Mouse (Mus musculus) forebrain, embryonic 15.5 days (tissue): ENCODE data around the gene Eif4h. TPM values are rescaled to one million over a fixed set of nuclear protein-coding genes. Genes with fewer than 3 reads are reported as not detected.

Experiments used
- ATAC-seq: fragments of 200-750 bp; cut with Nextera tagmentation; replicated peaks from 2 replicates; pipeline ENCODE4 v1.8.0; 2017; ENCODE audit warnings: mild to moderate bottlenecking, moderate TSS enrichment, moderate library complexity
- H3K27ac ChIP-seq: fragments of 300-500 bp; sonication (generic); replicated peaks from 2 replicates; pipeline ENCODE4 v1.5.1; 2015; ENCODE audit warnings: mild to moderate bottlenecking, inconsistent platforms
- H3K27me3 ChIP-seq: fragments of 300-500 bp; sonication (generic); 2 replicates; pipeline ENCODE4 v1.6.1; 2015; ENCODE audit warnings: inconsistent platforms
- H3K36me3 ChIP-seq: fragments of 300-500 bp; sonication (generic); 2 replicates; pipeline ENCODE4 v1.6.1; 2015; ENCODE audit warnings: mild to moderate bottlenecking, inconsistent platforms
- H3K4me1 ChIP-seq: fragments of 300-500 bp; sonication (generic); 2 replicates; pipeline ENCODE4 v1.6.1; 2015; ENCODE audit warnings: inconsistent platforms
- H3K4me2 ChIP-seq: fragments of 300-500 bp; sonication (generic); replicated peaks from 2 replicates; pipeline ENCODE4 v1.6.1; 2015; ENCODE audit warnings: mild to moderate bottlenecking, inconsistent platforms
- H3K4me3 ChIP-seq: fragments of 300-500 bp; sonication (generic); 2 replicates; pipeline ENCODE4 v1.5.1; 2015; ENCODE audit warnings: mild to moderate bottlenecking, inconsistent platforms
- H3K9ac ChIP-seq: fragments of 300-500 bp; sonication (generic); replicated peaks from 2 replicates; pipeline ENCODE4 v1.6.1; 2015; ENCODE audit warnings: mild to moderate bottlenecking, inconsistent platforms
- H3K9me3 ChIP-seq: fragments of 300-500 bp; sonication (generic); 2 replicates; pipeline ENCODE4 v1.6.1; 2016; ENCODE audit warnings: inconsistent platforms
- WGBS: fragments of 180-500 bp; shearing (Covaris S2); methylation state at CpG from one replicate; pipeline ENCODE4 v1.1.7; 2015; ENCODE audit warnings: mixed read lengths; 5-methylcytosine and 5-hydroxymethylcytosine counted together
- polyA plus RNA-seq: library from polyadenylated mRNA; unstranded; fragments of >200 nt; fragmentation: Nextera tagmentation; extraction: Ambion mirVana; gene quantifications from 2 replicates; pipeline ENCODE4 v1.2.1, GENCODE M21; 2015

The Eif4h gene
- 405 and 408 TPM in 2 replicates for polyA plus RNA-seq

DNA sequence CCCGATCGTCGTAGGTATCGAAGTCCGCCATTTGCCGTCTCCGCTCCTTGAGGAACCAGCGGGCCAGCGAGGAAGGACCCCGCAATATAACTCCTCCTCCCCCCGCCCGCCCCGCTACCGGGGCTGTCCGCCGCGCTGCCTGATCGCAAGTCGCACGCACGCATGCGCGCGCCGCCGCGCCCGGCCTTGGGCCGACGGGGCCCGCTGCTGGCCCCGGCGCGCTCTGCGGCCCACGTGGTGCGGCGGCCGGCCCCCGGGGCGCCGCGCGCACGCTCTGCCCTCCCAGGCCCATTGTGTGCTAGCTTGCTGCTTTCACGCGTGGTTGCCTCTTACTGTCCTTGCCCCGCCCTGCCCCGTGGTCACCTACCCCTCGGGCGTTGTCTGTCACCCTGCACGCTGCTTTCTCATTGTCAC, at the start of gene Eif4h:
Gene Eif4h (minus strand): TSS at position 222 of the 414 bp plus-strand sequence.
- Histone ChIP-seq H3K9me3 (no peaks in the 10 kb centered on the region), H3K4me1 (peaks cover 28% of the 10 kb centered on the region), H3K36me3 (peaks cover 19% of the 10 kb centered on the region), H3K4me3 (peak within 1 kb of the TSS; percentile 100), H3K27me3 (no peaks in the 10 kb centered on the region), H3K4me2 (peak within 1 kb of the TSS; percentile 83), H3K9ac (peak within 1 kb of the TSS; percentile 99), H3K27ac (peak within 1 kb of the TSS; percentile 97)
- peak; percentile 93 for ATAC-seq
- under 1% methylated on average over 51 of the region's 52 CpGs for WGBS

DNA sequence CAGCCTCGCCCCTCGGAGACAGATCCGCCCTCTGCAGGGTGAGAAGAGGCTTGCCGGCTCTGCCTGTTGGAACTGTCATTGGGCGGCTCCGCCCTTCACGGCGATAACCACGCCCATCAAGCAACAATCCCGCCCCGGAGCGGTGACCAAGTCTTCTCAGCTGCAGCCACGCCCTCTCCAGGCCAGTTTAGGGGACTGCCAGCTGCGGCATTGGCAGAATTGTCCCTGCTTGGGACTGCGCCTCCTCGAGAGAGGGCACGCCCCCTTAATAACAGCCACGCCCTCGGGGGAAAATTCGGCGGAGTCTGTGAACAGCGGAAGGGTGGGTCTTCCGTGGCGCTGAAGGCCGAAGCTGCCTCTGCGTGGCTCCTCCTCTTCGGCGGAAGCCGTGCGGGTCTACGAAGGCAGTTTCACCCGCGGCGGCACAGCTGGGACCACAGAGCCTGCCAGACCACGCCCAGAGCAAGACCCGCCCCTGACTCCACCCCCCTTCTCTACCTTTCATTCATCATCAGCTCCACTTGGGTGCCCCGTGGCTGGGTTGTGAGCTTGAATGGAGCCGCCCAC, 49.5 kb upstream of the Eif4h start:
- H3K4me1 ChIP-seq, result peaks cover 23% of the 10 kb centered on the region
- WGBS, result 0% methylated on average over 38 of the region's 38 CpGs
- H3K9me3 ChIP-seq, result no peaks in the 10 kb centered on the region
- H3K27me3 ChIP-seq, result no peaks in the 10 kb centered on the region
- H3K9ac ChIP-seq, result peak overlapping the region; percentile 49
- peak; percentile 97 for ATAC-seq
- H3K4me3 ChIP-seq, result peak overlapping the region; percentile 88
- peaks cover 19% of the 10 kb centered on the region for H3K36me3 ChIP-seq
- peak overlapping the region; percentile 72 for H3K4me2 ChIP-seq
- H3K27ac ChIP-seq, result peak overlapping the region; percentile 94

DNA sequence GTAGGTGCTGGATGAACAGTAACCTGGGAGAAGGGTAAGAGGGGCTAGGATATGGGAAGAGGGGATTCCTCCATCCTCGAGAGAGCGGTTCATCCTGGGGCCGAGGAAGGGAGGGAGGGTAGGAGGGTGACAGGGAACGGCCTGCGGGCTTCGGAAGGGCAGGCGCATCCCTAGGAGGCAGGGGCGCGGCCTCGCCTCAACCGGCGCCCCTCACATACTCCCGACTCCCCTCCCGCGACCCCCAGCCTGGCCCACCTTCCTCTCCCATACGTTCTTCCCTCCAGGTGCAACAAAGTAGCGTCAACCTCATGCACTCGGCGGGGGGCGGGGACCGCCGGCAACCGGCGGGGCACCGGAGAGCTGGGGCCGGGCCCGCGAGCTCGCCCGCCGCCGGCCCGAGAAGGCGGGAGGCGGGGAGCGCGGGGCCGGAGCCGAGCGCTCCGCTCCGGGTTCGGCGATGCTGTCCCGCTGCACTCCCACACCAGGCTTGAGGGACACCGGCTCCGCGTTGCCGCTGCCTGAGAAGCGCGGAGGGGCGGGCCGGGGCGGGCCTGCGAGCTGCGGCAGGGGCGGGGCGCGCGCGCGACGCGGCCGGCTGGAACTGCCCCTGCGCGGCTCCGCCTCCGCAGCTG, 48.9 kb upstream of the Eif4h start, which contains the start of gene Limk1:
Gene Limk1 (minus strand): TSS at position 513 of the 632 bp plus-strand sequence.
- WGBS, result under 1% methylated on average over 53 of the region's 69 CpGs
- ATAC-seq, result peak; percentile 39
- peak within 1 kb of the TSS; percentile 85 for H3K9ac ChIP-seq
- no peaks in the 10 kb centered on the region for H3K27me3 ChIP-seq
- H3K9me3 ChIP-seq, result no peaks in the 10 kb centered on the region
- H3K4me1 ChIP-seq, result peaks cover 23% of the 10 kb centered on the region
- H3K27ac ChIP-seq, result peak within 1 kb of the TSS; percentile 94
- H3K4me2 ChIP-seq, result peak within 1 kb of the TSS; percentile 72
- peak within 1 kb of the TSS; percentile 88 for H3K4me3 ChIP-seq
- H3K36me3 ChIP-seq, result peaks cover 23% of the 10 kb centered on the region

DNA sequence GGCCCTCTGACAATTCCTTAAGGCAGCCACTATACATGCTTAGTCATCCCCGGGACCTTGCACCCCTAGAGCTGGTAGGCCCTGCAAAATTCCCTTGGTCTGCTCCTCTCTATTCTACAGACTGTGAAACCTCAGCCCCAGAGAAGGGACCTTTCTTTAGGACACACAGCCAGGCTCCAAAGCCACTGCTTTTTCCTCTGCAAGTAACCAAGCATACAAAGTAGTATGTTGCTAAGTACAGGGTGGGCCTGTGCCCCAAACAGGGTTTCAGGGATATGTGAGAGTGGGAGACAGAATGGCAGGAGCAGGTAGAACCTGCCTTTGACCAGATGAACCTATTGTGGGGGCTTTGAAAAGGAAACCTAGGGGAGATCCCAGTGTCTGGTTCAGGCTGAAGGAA, 47.9 kb upstream of the Eif4h start:
- WGBS, result 77% methylated on average over 1 of the region's 1 CpGs
- Histone ChIP-seq H3K27me3 (no peaks in the 10 kb centered on the region), H3K36me3 (peaks cover 30% of the 10 kb centered on the region), H3K9ac (peak overlapping the region; percentile 85; the same call in 1 of the 2 replicates), H3K4me2 (peak overlapping the region; percentile 72), H3K9me3 (no peaks in the 10 kb centered on the region), H3K4me1 (peaks cover 23% of the 10 kb centered on the region), H3K27ac (no peak overlapping the region), H3K4me3 (peak overlapping the region; percentile 88)
- ATAC-seq, result no peak

DNA sequence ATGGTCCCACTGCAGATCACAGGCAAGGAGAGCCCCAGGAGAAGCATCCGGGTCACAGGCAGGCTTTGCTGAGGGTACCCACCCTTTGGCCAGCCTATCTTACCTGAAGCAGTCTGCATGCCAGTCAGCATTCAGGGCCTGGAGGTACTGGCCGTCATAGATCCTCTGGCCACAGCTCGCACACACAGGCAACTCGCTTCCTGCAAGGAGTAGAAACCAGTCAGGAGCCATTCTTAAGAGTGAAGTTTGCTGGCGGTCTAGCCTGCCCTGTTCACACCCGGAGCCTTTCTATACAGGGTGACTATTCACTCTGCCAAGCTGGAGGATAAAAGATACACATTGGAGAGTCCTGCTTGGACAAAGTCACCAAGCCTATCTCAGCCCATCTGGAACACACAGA, 47.3 kb upstream of the Eif4h start:
- H3K27ac ChIP-seq, result no peak overlapping the region
- peaks cover 23% of the 10 kb centered on the region for H3K4me1 ChIP-seq
- WGBS, result 86% methylated on average over 6 of the region's 6 CpGs
- no peaks in the 10 kb centered on the region for H3K9me3 ChIP-seq
- no peak for ATAC-seq
- H3K4me2 ChIP-seq, result no peak overlapping the region
- H3K9ac ChIP-seq, result no peak overlapping the region
- H3K36me3 ChIP-seq, result peaks cover 30% of the 10 kb centered on the region
- no peaks in the 10 kb centered on the region for H3K27me3 ChIP-seq
- no peak overlapping the region for H3K4me3 ChIP-seq

DNA sequence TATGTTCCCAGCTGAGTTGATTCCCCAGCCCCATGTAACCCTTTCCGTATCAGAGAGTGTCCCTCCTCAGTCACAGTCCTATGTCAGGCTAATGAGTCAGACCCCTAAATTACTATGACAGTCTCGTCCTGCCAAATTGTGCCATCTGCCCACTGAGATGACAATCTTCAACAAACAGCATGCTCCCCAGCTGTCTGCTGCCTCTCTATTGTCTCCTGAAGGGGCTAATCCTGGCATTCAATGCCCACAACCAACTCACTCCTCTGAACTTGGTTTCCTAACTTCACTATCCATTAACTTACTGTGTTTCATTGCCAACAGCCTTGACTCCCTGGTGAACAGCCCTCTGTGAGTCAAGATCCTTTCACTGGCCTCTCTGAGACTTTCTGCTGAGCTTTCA, 45.1 kb upstream of the Eif4h start:
- Histone ChIP-seq H3K27me3 (no peaks in the 10 kb centered on the region), H3K4me2 (no peak overlapping the region), H3K27ac (no peak overlapping the region), H3K4me1 (peaks cover 18% of the 10 kb centered on the region), H3K4me3 (no peak overlapping the region), H3K9ac (no peak overlapping the region), H3K9me3 (no peaks in the 10 kb centered on the region), H3K36me3 (peaks cover 30% of the 10 kb centered on the region)
- 72% methylated on average over 2 of the region's 2 CpGs for WGBS
- no peak for ATAC-seq

DNA sequence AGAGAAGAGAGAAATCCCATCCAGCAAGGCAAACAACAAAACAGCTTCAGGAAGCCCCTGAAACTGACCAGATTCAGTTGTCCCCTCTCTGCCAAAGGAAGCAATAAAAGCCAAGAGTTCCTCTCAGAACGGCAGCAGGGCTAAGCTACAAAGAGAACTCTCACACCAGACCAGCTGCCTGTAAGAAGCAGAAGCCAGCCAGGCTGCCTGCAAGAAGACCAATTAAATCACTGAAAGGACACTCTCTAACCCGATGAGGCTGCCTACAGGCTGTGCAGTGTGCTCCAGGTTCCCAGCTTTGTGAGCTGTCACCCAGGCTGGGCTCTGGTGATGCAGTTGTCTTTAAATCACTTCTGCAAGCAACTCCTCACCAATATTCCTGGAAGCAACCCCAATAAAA, 44.5 kb upstream of the Eif4h start:
- ATAC-seq, result no peak
- H3K27me3 ChIP-seq, result no peaks in the 10 kb centered on the region
- no peak overlapping the region for H3K4me2 ChIP-seq
- H3K9ac ChIP-seq, result no peak overlapping the region
- H3K9me3 ChIP-seq, result no peaks in the 10 kb centered on the region
- no peak overlapping the region for H3K27ac ChIP-seq
- 62% methylated on average over 2 of the region's 2 CpGs for WGBS
- H3K36me3 ChIP-seq, result peaks cover 33% of the 10 kb centered on the region
- no peak overlapping the region for H3K4me3 ChIP-seq
- peaks cover 15% of the 10 kb centered on the region for H3K4me1 ChIP-seq

DNA sequence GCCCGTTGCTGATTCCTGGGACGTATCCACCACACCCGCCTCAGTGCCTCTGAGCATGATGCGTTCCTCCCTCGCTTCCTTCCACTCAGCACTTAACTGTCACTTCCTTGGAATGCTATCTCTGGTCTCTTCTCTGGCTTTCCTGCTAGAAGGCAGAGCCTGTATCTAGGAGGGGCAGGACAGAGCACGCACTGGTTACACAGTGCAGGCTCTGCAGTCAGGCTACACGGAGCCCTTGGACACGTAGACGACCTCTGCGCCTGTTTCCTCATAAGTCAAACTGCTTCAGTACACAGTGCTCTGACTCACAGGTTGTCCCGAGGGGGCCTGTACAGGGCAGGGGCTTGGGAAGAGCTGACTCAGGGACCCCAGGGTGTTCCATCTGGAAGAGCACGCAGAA, 40.9 kb upstream of the Eif4h start:
- no peaks in the 10 kb centered on the region for H3K27me3 ChIP-seq
- no peak overlapping the region for H3K9ac ChIP-seq
- peaks cover 16% of the 10 kb centered on the region for H3K4me1 ChIP-seq
- no peak overlapping the region for H3K4me3 ChIP-seq
- ATAC-seq, result no peak
- H3K4me2 ChIP-seq, result no peak overlapping the region
- H3K9me3 ChIP-seq, result no peaks in the 10 kb centered on the region
- 89% methylated on average over 12 of the region's 12 CpGs for WGBS
- peaks cover 27% of the 10 kb centered on the region for H3K36me3 ChIP-seq
- H3K27ac ChIP-seq, result no peak overlapping the region

DNA sequence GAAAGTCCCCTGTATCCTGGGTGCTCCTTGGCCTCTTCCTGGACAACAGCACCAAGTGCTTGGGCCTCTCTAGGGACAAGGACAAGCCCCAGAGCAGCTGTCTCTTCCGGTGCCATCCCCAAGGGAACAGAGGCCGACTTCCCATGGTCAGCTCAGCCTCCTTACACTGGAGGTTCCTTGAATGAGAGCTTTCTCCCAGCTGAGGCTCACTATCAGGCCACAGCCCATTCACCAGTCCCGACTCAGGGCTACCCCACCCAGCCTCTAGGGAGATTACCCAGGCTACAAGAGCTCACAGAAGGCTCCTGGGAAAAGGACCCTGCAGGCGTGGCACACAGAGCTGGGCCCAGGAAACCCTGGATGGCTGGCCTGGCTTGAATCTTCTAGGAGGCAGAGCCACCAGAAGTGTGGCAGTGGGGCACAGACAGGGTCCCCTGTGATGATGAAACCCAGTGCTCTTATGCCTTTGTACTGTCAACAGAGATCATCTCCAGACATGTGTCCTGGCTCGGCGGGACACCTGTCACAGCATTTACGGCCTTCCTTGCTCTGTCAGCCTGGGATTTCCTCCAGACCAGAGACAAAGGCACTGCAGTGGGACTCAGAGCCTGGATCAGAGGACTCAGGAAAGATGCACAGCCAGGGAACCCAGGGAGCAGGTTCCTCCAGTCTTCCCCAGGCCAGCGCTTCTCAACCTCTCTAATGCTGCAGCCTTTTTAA, 39.7 kb upstream of the Eif4h start:
- H3K9me3 ChIP-seq, result no peaks in the 10 kb centered on the region
- H3K9ac ChIP-seq, result no peak overlapping the region
- no peak overlapping the region for H3K4me2 ChIP-seq
- no peak for ATAC-seq
- no peaks in the 10 kb centered on the region for H3K27me3 ChIP-seq
- WGBS, result 72% methylated on average over 8 of the region's 8 CpGs
- H3K36me3 ChIP-seq, result peaks cover 16% of the 10 kb centered on the region
- no peak overlapping the region for H3K27ac ChIP-seq
- H3K4me3 ChIP-seq, result no peak overlapping the region
- H3K4me1 ChIP-seq, result peaks cover 16% of the 10 kb centered on the region

DNA sequence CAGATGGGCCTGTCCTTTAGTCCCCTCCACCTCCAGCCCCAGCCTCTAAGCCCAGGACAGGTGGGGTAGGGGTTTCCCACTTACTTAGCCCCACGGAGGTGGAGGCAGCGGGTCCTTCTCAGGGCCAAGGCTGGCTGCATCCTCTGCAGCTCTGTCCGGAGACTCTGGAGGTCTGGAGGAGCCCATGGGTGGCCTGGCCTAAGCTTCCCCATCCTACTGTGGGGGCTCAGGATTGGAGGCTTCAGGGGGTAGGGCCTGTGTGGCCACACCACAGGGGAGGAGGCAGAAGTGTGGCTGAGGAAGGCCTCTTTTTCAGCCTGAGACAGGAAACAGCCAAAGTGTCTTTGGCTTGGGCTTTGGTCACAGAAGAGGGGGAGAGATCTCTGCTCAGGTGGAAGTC, 38.7 kb upstream of the Eif4h start:
- no peak overlapping the region for H3K27ac ChIP-seq
- 86% methylated on average over 3 of the region's 3 CpGs for WGBS
- H3K4me1 ChIP-seq, result peaks cover 16% of the 10 kb centered on the region
- H3K9ac ChIP-seq, result no peak overlapping the region
- H3K9me3 ChIP-seq, result no peaks in the 10 kb centered on the region
- peaks cover 9% of the 10 kb centered on the region; the same call in 1 of the 2 replicates for H3K36me3 ChIP-seq
- H3K4me3 ChIP-seq, result no peak overlapping the region
- no peak for ATAC-seq
- no peak overlapping the region for H3K4me2 ChIP-seq
- no peaks in the 10 kb centered on the region for H3K27me3 ChIP-seq

DNA sequence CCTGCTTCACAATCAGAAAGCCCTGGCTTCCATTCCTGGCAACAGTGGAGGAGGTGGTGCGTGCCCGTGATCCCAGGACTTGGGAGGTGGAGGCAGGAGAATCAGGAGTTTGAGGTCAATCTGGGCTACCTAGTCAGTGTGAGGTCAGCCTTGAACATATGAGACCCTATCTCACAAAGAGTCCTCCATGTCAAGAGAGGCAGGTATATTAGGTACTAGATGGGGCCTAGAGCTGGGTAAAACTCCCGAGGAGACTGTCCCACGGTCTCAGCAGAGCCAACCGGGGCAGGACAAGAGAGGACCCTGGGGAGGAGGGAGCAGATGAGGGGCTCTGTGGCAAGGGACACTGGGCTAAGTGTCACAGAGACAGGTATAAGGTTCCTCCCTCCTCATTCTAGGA, 38.2 kb upstream of the Eif4h start:
- Histone ChIP-seq H3K36me3 (peaks cover 8% of the 10 kb centered on the region), H3K9me3 (no peaks in the 10 kb centered on the region), H3K4me1 (peaks cover 16% of the 10 kb centered on the region), H3K4me2 (no peak overlapping the region), H3K4me3 (no peak overlapping the region), H3K27ac (no peak overlapping the region), H3K27me3 (no peaks in the 10 kb centered on the region), H3K9ac (no peak overlapping the region)
- ATAC-seq, result no peak
- 83% methylated on average over 5 of the region's 5 CpGs for WGBS
